Mouse (Mus musculus) CH12.LX (cell line): Measurements from ENCODE around the gene Ccn5. TPM values are rescaled to one million over a fixed set of nuclear protein-coding genes. Genes with fewer than 3 reads are reported as not detected.

Source experiments
- DNase-seq: peaks from one replicate; pipeline ENCODE4 v3.0.0-alpha.2; 2013; ENCODE audit errors: extremely low read depth
- H3K27ac ChIP-seq: 2 replicates; pipeline ENCODE4 v1.5.1; 2012; ENCODE audit warnings: low read depth, mild to moderate bottlenecking, control low read depth, moderate library complexity; ENCODE audit not compliant: insufficient read depth
- H3K27me3 ChIP-seq: replicated peaks from 2 replicates; pipeline ENCODE3; 2012; ENCODE audit warnings: inconsistent platforms
- H3K36me3 ChIP-seq, 2 experiments: replicated peaks in 1 of 2; 2 replicates each; pipeline versions ENCODE3 to v1.6.1; 2012; ENCODE audit warnings: inconsistent platforms in 1 of 2, low read length in 1 of 2, mild to moderate bottlenecking in 1 of 2, mixed read lengths in 1 of 2, moderate library complexity in 1 of 2; ENCODE audit not compliant: control insufficient read depth in 1 of 2, insufficient read depth in 1 of 2
- H3K4me1 ChIP-seq, 2 experiments: 2 replicates each; pipeline ENCODE4 v1.6.1; 2012; ENCODE audit warnings: inconsistent platforms in 1 of 2, moderate library complexity in 1 of 2; ENCODE audit not compliant: insufficient read depth in 2 of 2, control insufficient read depth in 1 of 2
- H3K4me2 ChIP-seq: 2 replicates; pipeline ENCODE4 v1.6.1; 2012; ENCODE audit warnings: low read depth, mild to moderate bottlenecking, control low read depth; ENCODE audit not compliant: poor library complexity, insufficient read depth, severe bottlenecking
- H3K4me3 ChIP-seq, 3 experiments: fragments of 150-350 bp in 1 of 3; sonication (generic) in 1 of 3; replicated peaks in 1 of 3; 2 replicates each; pipeline versions ENCODE3 to v1.5.1; 2011 to 2012; ENCODE audit warnings: low read depth in 2 of 3, low read length in 2 of 3, mild to moderate bottlenecking in 2 of 3, moderate library complexity in 2 of 3, control low read depth in 1 of 3, improper control_type of control experiment in 1 of 3, inconsistent platforms in 1 of 3, mixed read lengths in 1 of 3; ENCODE audit not compliant: poor library complexity in 1 of 3
- H3K79me2 ChIP-seq: replicated peaks from 2 replicates; pipeline ENCODE4 v1.6.1; 2012; ENCODE audit warnings: mild to moderate bottlenecking, moderate library complexity; ENCODE audit not compliant: control insufficient read depth, poor library complexity, insufficient read depth, severe bottlenecking; ENCODE audit errors: extremely low read depth
- H3K9ac ChIP-seq: 2 replicates; pipeline ENCODE4 v1.6.1; 2012; ENCODE audit warnings: low read depth, mild to moderate bottlenecking, control low read depth, moderate library complexity; ENCODE audit not compliant: insufficient read depth
- H3K9me3 ChIP-seq: replicated peaks from 2 replicates; pipeline ENCODE3; 2012; ENCODE audit warnings: low read length, inconsistent platforms, mixed read lengths
- BHLHE40 ChIP-seq: IDR thresholded peaks from 2 replicates; pipeline ENCODE4 v1.6.1; 2011; ENCODE audit warnings: mild to moderate bottlenecking, low read depth, low read length, improper control_type of control experiment
- CHD1 ChIP-seq: IDR thresholded peaks from 2 replicates; pipeline ENCODE4 v1.6.1; 2012; ENCODE audit warnings: low read depth, low read length, improper control_type of control experiment, inconsistent platforms
- CTCF ChIP-seq, 2 experiments: IDR thresholded peaks in 1 of 2; conservative IDR thresholded peaks in 1 of 2; 2 replicates each; pipeline ENCODE4 v1.5.1; 2011 to 2012; ENCODE audit warnings: low read depth in 2 of 2, low read length in 2 of 2, improper control_type of control experiment in 1 of 2, inconsistent platforms in 1 of 2, mild to moderate bottlenecking in 1 of 2, moderate library complexity in 1 of 2
- ETS1 ChIP-seq: conservative IDR thresholded peaks from 2 replicates; pipeline ENCODE4 v1.6.1; 2012; ENCODE audit warnings: low read depth, mild to moderate bottlenecking, inconsistent platforms, low read length, improper control_type of control experiment, moderate library complexity
- GABPA ChIP-seq: IDR thresholded peaks from 2 replicates; pipeline ENCODE4 v1.6.1; 2012; ENCODE audit warnings: low read depth, low read length, improper control_type of control experiment, inconsistent platforms; ENCODE audit not compliant: insufficient replicate concordance
- HCFC1 ChIP-seq: IDR thresholded peaks from 2 replicates; pipeline ENCODE4 v1.6.1; 2012; ENCODE audit warnings: low read depth, mild to moderate bottlenecking, inconsistent platforms, low read length, improper control_type of control experiment
- MAZ ChIP-seq: IDR thresholded peaks from 2 replicates; pipeline ENCODE4 v1.6.1; 2012; ENCODE audit warnings: low read depth, mild to moderate bottlenecking, inconsistent platforms, low read length, improper control_type of control experiment, moderate library complexity
- MYC ChIP-seq: IDR thresholded peaks from 2 replicates; pipeline ENCODE4 v1.6.1; 2011; ENCODE audit warnings: low read depth, mild to moderate bottlenecking, improper control_type of control experiment, low read length
- NELFE ChIP-seq: IDR thresholded peaks from 2 replicates; pipeline ENCODE4 v1.6.1; 2011; ENCODE audit warnings: low read depth, low read length, improper control_type of control experiment
- PAX5 ChIP-seq: IDR thresholded peaks from 2 replicates; pipeline ENCODE4 v1.6.1; 2012; ENCODE audit warnings: low read length, inconsistent platforms, mixed read lengths
- POLR2A ChIP-seq: IDR thresholded peaks from 2 replicates; pipeline ENCODE4 v1.6.1; 2011; ENCODE audit warnings: low read depth, mild to moderate bottlenecking, improper control_type of control experiment, low read length
- POLR2AphosphoS2 ChIP-seq: IDR thresholded peaks from 2 replicates; pipeline ENCODE4 v1.6.1; 2011; ENCODE audit warnings: low read depth, low read length, improper control_type of control experiment
- RAD21 ChIP-seq: IDR thresholded peaks from 2 replicates; pipeline ENCODE4 v1.6.1; 2011; ENCODE audit warnings: low read depth, mild to moderate bottlenecking, low read length, improper control_type of control experiment, moderate library complexity
- RCOR1 ChIP-seq: conservative IDR thresholded peaks from 2 replicates; pipeline ENCODE4 v1.6.1; 2012; ENCODE audit warnings: low read depth, mild to moderate bottlenecking, inconsistent platforms, low read length, improper control_type of control experiment
- USF1 ChIP-seq: IDR thresholded peaks from 2 replicates; pipeline ENCODE4 v1.6.1; 2014; ENCODE audit warnings: low read depth, mild to moderate bottlenecking, inconsistent platforms, low read length, improper control_type of control experiment
- USF2 ChIP-seq: conservative IDR thresholded peaks from 2 replicates; pipeline ENCODE4 v1.6.1; 2011; ENCODE audit warnings: low read depth, low read length, improper control_type of control experiment
- ZC3H11A ChIP-seq: IDR thresholded peaks from 2 replicates; pipeline ENCODE4 v1.6.1; 2012; ENCODE audit warnings: low read depth, mild to moderate bottlenecking, inconsistent platforms, low read length, improper control_type of control experiment
- ZKSCAN1 ChIP-seq: IDR thresholded peaks from 2 replicates; pipeline ENCODE4 v1.6.1; 2012; ENCODE audit warnings: low read depth, inconsistent platforms, low read length, improper control_type of control experiment, borderline replicate concordance
- ZMIZ1 ChIP-seq: IDR thresholded peaks from 2 replicates; pipeline ENCODE4 v1.6.1; 2012; ENCODE audit warnings: low read depth, mild to moderate bottlenecking, inconsistent platforms, low read length, improper control_type of control experiment
- dilution Hi-C: fragments of 300-500 bp; cut with MboI; formaldehyde crosslinking; loops from 2 replicates; pipeline ENCODE4 v1.14.3; 2020; ENCODE audit warnings: low sequenced_read_pairs; ENCODE audit not compliant: extremely low pct_unique_long_range_greater_than_20kb, extremely low pct_ligation_motif_present
- in situ Hi-C: fragments of 300-500 bp; cut with MboI; formaldehyde crosslinking; loops from 3 replicates; pipeline ENCODE4 v1.14.3; 2019; ENCODE audit warnings: low sequenced_read_pairs, low pct_ligation_motif_present, low pct_unique_long_range_greater_than_20kb, mixed read lengths
- polyA plus RNA-seq: library from polyadenylated mRNA; unstranded; fragments of >175 nt; gene quantifications from 2 replicates; pipeline ENCODE4 v1.2.1, GENCODE M21; 2012; ENCODE audit warnings: low read depth; ENCODE audit not compliant: insufficient read length
- total RNA-seq, 2 experiments: library from RNA; depleted of rRNA; stranded (reverse); fragments of 300-350 nt in 1 of 2; fragments of >200 nt in 1 of 2; gene quantifications; 2 replicates each; pipeline ENCODE4 v1.2.3; 2012 to 2014

Ccn5 gene
- total and polyA plus RNA-seq, 3 experiments, result not detected

GRCm38 (mm10) chr2:163875484-163875883 is 54.8 kb downstream of the Ccn5 start:
- dilution Hi-C loops, result no loop called here
- peaks cover 97% of the 10 kb centered on the region for H3K27me3 ChIP-seq

GRCm38 (mm10) chr2:163876830-163877498 is 56.3 kb downstream of the Ccn5 start:
- no peaks in the 10 kb centered on the region for H3K79me2 ChIP-seq
- H3K9me3 ChIP-seq, result no peaks in the 10 kb centered on the region
- no peak for DNase-seq
- no peak overlapping the region for H3K4me2 ChIP-seq
- H3K36me3 ChIP-seq, result no peaks in the 10 kb centered on the region
- H3K27ac ChIP-seq, result no peak overlapping the region
- H3K9ac ChIP-seq, result no peak overlapping the region
- in situ Hi-C loops, result no loop called here
- no peak overlapping the region for H3K4me3 ChIP-seq
- dilution Hi-C loops, result no loop called here
- H3K4me1 ChIP-seq, result no peaks in the 10 kb centered on the region
- peaks cover 96% of the 10 kb centered on the region for H3K27me3 ChIP-seq
- no peak for TF ChIP-seq ZMIZ1
- no peak for TF ChIP-seq GABPA
- no peak for TF ChIP-seq ETS1
- no peak for TF ChIP-seq USF2
- TF ChIP-seq RAD21, result no peak
- no peak for TF ChIP-seq RCOR1
- no peak for TF ChIP-seq ZKSCAN1
- no peak for TF ChIP-seq NELFE
- no peak for TF ChIP-seq POLR2AphosphoS2
- no peak for TF ChIP-seq ZC3H11A

More at GRCm38 (mm10) chr2:163875484-163875883, 54.8 kb downstream of the Ccn5 start:
- TF ChIP-seq MAZ (no peak), POLR2AphosphoS2 (no peak), ETS1 (no peak), RAD21 (no peak), POLR2A (no peak), MYC (no peak), ZKSCAN1 (no peak), NELFE (no peak), USF1 (no peak), CTCF (conservative IDR thresholded peaks at IDR 0.05 in 1 of 2, IDR thresholded peaks at IDR 0.05 in 1 of 2; ENCODE audit: low read depth in 2 of 2, low read length in 2 of 2) (no peak), BHLHE40 (no peak), PAX5 (no peak), CHD1 (no peak), HCFC1 (no peak)
- in situ Hi-C loops, result no loop called here
- H3K9me3 ChIP-seq, result no peaks in the 10 kb centered on the region
- no peak overlapping the region for H3K4me2 ChIP-seq
- no peak overlapping the region for H3K27ac ChIP-seq
- no peaks in the 10 kb centered on the region for H3K36me3 ChIP-seq
- no peak for DNase-seq
- H3K4me3 ChIP-seq, result no peak overlapping the region
- H3K9ac ChIP-seq, result no peak overlapping the region
- no peaks in the 10 kb centered on the region for H3K4me1 ChIP-seq
- no peaks in the 10 kb centered on the region for H3K79me2 ChIP-seq
